Mouse (Mus musculus): ENCODE data around the gene Pdzrn4. TPM values are rescaled to one million over a fixed set of nuclear protein-coding genes. Genes with fewer than 3 reads are reported as not detected.

Pdzrn4 gene
- polyA plus RNA-seq, 1 experiment = not detected

- no peaks in the 10 kb centered on the region for H3K27me3 ChIP-seq (replicated peaks)
- TF ChIP-seq GATA1 (IDR thresholded peaks at IDR 0.05; ENCODE audit: borderline replicate concordance, low read length) (no peak), FLI1 (IDR thresholded peaks at IDR 0.05; ENCODE audit: low read length) (no peak)
These were observed 85.5 kb downstream of the Pdzrn4 start for GRCm38 (mm10) chr15:92482198-92482597.

DNA sequence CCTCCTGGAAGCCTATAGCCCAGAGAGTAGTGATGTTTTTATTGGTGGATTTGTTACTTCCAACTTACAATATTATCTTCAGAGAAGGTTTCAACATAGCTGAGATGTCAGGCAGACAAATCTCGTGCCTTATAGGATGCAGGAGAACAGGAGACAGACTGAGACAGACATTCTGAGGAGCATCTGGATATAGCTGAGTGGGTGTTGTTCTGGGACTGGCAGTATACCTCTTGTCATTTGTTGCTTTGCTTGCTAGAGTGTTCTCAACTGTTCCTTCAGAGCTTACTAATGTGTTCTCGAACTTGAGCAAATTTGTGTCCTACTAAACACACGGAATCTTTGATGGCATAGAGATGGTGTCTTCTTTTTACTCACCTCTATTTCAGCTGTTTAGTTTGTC lies 94.7 kb downstream of the Pdzrn4 start:
- Histone ChIP-seq H3K36me3 (replicated peaks; ENCODE audit: low read length) (no peaks in the 10 kb centered on the region), H3K9me3 (peaks cover 27% of the 10 kb centered on the region), H3K4me3 (replicated peaks) (no peak overlapping the region), H3K4me1 (no peaks in the 10 kb centered on the region), H3K27me3 (replicated peaks) (no peaks in the 10 kb centered on the region)
- no peak for TF ChIP-seq GATA1 (IDR thresholded peaks at IDR 0.05; ENCODE audit: borderline replicate concordance, low read length)
- no peak for TF ChIP-seq FLI1 (IDR thresholded peaks at IDR 0.05; ENCODE audit: low read length)

More at GRCm38 (mm10) chr15:92482198-92482597, 85.5 kb downstream of the Pdzrn4 start:
- no peaks in the 10 kb centered on the region for H3K36me3 ChIP-seq (replicated peaks; ENCODE audit: low read length)
- H3K4me3 ChIP-seq (replicated peaks) = no peak overlapping the region
- peaks cover 11% of the 10 kb centered on the region; the same call in 1 of the 2 replicates for H3K9me3 ChIP-seq
- no peaks in the 10 kb centered on the region for H3K4me1 ChIP-seq

DNA sequence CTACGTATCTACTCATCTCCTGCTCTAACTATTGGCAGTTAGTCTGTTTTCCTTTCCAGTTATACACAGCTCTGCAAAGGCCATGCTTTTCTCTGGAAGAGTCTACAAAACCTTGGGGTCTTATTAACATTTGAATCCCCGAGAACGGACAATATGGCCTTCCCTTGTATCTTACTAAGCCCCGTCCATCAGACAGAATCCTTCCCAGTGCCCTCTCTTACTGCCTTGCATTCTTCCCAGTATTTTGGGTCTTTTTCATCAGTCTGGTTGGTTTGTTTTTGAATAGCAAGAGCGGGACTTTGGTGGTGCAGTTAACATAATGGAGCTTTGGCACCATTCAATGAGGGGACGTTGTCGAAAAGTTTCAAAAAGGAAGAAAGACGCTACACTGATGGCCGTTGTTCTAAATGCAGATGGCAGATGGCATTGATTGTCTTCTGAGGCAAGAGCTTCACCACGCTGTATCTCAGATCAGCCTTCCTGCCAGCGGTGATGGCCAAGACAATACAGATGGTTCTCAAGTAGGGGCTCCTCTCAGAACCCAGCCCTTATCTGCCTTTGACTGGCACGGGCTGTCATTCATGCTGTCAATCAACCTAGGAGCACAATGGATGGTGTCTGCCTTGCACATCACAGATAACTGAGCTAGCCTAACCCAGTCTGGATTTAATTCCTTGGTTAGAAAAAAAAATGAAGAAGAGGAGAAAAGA lies 98.9 kb downstream of the Pdzrn4 start:
- H3K9me3 ChIP-seq = peaks cover 21% of the 10 kb centered on the region
- TF ChIP-seq GATA1 (IDR thresholded peaks at IDR 0.05; ENCODE audit: borderline replicate concordance, low read length) (no peak), FLI1 (IDR thresholded peaks at IDR 0.05; ENCODE audit: low read length) (no peak)
- no peaks in the 10 kb centered on the region for H3K36me3 ChIP-seq (replicated peaks; ENCODE audit: low read length)
- no peak overlapping the region for H3K4me3 ChIP-seq (replicated peaks)
- no peaks in the 10 kb centered on the region for H3K4me1 ChIP-seq
- H3K27me3 ChIP-seq (replicated peaks) = no peaks in the 10 kb centered on the region

- Histone ChIP-seq H3K36me3 (replicated peaks; ENCODE audit: low read length) (no peaks in the 10 kb centered on the region), H3K9me3 (peaks cover 11% of the 10 kb centered on the region)
- no peak for TF ChIP-seq FLI1 (IDR thresholded peaks at IDR 0.05; ENCODE audit: low read length)
These were observed 103.7 kb downstream of the Pdzrn4 start for GRCm38 (mm10) chr15:92500276-92500838.

DNA sequence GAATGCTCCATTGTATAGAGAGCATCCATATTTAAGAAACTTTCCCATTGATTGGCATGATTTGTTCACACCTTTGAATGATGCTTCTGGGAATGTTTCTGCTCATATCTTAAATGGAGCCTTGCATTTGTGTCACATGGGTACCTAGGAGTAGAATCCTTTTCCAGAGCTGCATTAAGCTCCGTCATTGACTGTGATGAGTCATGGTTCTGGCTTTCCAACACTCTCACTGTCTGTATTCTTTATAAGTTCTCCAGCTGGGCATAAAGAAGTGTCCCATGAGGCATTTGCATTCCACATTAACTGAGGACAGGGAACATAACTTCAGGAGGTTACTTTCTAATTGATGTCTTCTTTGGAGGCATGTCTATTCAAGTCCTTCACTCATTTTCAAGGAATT lies 106.1 kb downstream of the Pdzrn4 start:
- no peaks in the 10 kb centered on the region for H3K4me1 ChIP-seq
- no peak overlapping the region for H3K4me3 ChIP-seq (replicated peaks)
- H3K36me3 ChIP-seq (replicated peaks; ENCODE audit: low read length) = no peaks in the 10 kb centered on the region
- no peaks in the 10 kb centered on the region for H3K27me3 ChIP-seq (replicated peaks)
- H3K9me3 ChIP-seq = peaks cover 5% of the 10 kb centered on the region
- TF ChIP-seq GATA1 (IDR thresholded peaks at IDR 0.05; ENCODE audit: borderline replicate concordance, low read length) = no peak
- no peak for TF ChIP-seq FLI1 (IDR thresholded peaks at IDR 0.05; ENCODE audit: low read length)

More at GRCm38 (mm10) chr15:92500276-92500838, 103.7 kb downstream of the Pdzrn4 start:
- H3K4me1 ChIP-seq = no peaks in the 10 kb centered on the region
- H3K27me3 ChIP-seq (replicated peaks) = no peaks in the 10 kb centered on the region
- H3K4me3 ChIP-seq (replicated peaks) = no peak overlapping the region

DNA sequence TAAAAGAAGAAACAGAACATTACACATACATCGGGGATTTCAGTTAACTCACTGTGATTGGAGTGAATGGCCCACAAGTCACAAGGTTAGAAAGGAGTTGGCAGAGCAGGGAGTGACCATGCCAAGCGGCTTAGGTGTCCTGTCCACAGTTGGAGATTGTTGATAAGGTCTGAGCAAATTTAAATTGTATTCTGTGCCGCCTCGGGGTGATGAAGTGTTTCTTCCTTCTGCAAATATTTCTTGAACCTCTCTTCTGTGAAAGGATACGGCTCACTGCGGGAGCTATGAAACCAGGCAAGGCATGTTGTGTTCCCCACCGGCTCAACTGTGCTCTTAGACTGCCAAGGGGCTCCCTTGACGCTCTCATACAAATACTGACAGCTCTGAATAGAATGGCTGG lies 112.7 kb downstream of the Pdzrn4 start:
- no peak overlapping the region for H3K4me3 ChIP-seq (replicated peaks)
- peaks cover 14% of the 10 kb centered on the region for H3K9me3 ChIP-seq
- no peaks in the 10 kb centered on the region for H3K36me3 ChIP-seq (replicated peaks; ENCODE audit: low read length)
- TF ChIP-seq GATA1 (IDR thresholded peaks at IDR 0.05; ENCODE audit: borderline replicate concordance, low read length) (no peak), FLI1 (IDR thresholded peaks at IDR 0.05; ENCODE audit: low read length) (no peak)
- H3K27me3 ChIP-seq (replicated peaks) = no peaks in the 10 kb centered on the region
- H3K4me1 ChIP-seq = no peaks in the 10 kb centered on the region

- H3K36me3 ChIP-seq (replicated peaks; ENCODE audit: low read length) = no peaks in the 10 kb centered on the region
- H3K4me3 ChIP-seq (replicated peaks) = no peak overlapping the region
- H3K4me1 ChIP-seq = no peaks in the 10 kb centered on the region
- H3K9me3 ChIP-seq = peaks cover 8% of the 10 kb centered on the region
- no peaks in the 10 kb centered on the region for H3K27me3 ChIP-seq (replicated peaks)
- TF ChIP-seq FLI1 (IDR thresholded peaks at IDR 0.05; ENCODE audit: low read length) (no peak), GATA1 (IDR thresholded peaks at IDR 0.05; ENCODE audit: borderline replicate concordance, low read length) (no peak)
These were observed 119.0 kb downstream of the Pdzrn4 start for GRCm38 (mm10) chr15:92515651-92516050.

- TF ChIP-seq FLI1 (IDR thresholded peaks at IDR 0.05; ENCODE audit: low read length) (no peak), GATA1 (IDR thresholded peaks at IDR 0.05; ENCODE audit: borderline replicate concordance, low read length) (no peak)
- Histone ChIP-seq H3K4me3 (replicated peaks) (no peak overlapping the region), H3K36me3 (replicated peaks; ENCODE audit: low read length) (no peaks in the 10 kb centered on the region), H3K4me1 (no peaks in the 10 kb centered on the region), H3K27me3 (replicated peaks) (no peaks in the 10 kb centered on the region), H3K9me3 (peaks cover 20% of the 10 kb centered on the region)
These were observed 124.1 kb downstream of the Pdzrn4 start for GRCm38 (mm10) chr15:92520677-92521225.

DNA sequence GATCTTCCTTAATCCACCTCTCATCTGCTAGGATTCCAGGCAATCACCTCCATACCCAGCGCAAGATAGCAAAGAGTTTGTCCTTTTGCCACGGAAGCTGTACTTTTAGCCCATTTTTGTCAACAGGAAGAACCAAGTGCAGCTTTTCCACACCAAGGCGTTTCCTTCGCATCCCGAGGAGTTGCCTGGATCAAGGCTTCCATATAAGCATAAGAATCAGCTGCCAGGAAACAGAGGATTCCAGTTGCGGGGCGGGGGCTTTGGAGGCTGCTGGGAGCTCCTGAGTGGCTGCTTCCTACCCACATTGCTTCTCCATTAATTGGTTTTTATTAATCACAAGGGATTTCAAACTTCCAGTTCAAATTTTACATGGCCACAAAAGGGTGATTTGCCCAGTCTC lies 125.0 kb downstream of the Pdzrn4 start:
- no peak for TF ChIP-seq FLI1 (IDR thresholded peaks at IDR 0.05; ENCODE audit: low read length)
- no peak for TF ChIP-seq GATA1 (IDR thresholded peaks at IDR 0.05; ENCODE audit: borderline replicate concordance, low read length)

GRCm38 (mm10) chr15:92524917-92525316 lies 128.2 kb downstream of the Pdzrn4 start:
- Histone ChIP-seq H3K27me3 (replicated peaks) (no peaks in the 10 kb centered on the region), H3K9me3 (peaks cover 22% of the 10 kb centered on the region)
- TF ChIP-seq FLI1 (IDR thresholded peaks at IDR 0.05; ENCODE audit: low read length) (no peak), GATA1 (IDR thresholded peaks at IDR 0.05; ENCODE audit: borderline replicate concordance, low read length) (no peak)

More for the DNA sequence above, 125.0 kb downstream of the Pdzrn4 start:
- peaks cover 19% of the 10 kb centered on the region for H3K9me3 ChIP-seq
- no peak overlapping the region for H3K4me3 ChIP-seq (replicated peaks)
- no peaks in the 10 kb centered on the region for H3K36me3 ChIP-seq (replicated peaks; ENCODE audit: low read length)
- H3K27me3 ChIP-seq (replicated peaks) = no peaks in the 10 kb centered on the region
- H3K4me1 ChIP-seq = no peaks in the 10 kb centered on the region

More at GRCm38 (mm10) chr15:92524917-92525316, 128.2 kb downstream of the Pdzrn4 start:
- H3K4me3 ChIP-seq (replicated peaks) = no peak overlapping the region
- no peaks in the 10 kb centered on the region for H3K36me3 ChIP-seq (replicated peaks; ENCODE audit: low read length)
- no peaks in the 10 kb centered on the region for H3K4me1 ChIP-seq

All from megakaryocyte, embryonic 14.5 days (primary cell).